Mouse (Mus musculus) ES-CJ7 (cell line): Measurements from ENCODE around the gene Man1c1.

Experiments used
- DNase-seq: peaks from one replicate; pipeline ENCODE4 v3.0.0; 2011; ENCODE audit warnings: low read depth, low spot score

The Man1c1 gene

DNA sequence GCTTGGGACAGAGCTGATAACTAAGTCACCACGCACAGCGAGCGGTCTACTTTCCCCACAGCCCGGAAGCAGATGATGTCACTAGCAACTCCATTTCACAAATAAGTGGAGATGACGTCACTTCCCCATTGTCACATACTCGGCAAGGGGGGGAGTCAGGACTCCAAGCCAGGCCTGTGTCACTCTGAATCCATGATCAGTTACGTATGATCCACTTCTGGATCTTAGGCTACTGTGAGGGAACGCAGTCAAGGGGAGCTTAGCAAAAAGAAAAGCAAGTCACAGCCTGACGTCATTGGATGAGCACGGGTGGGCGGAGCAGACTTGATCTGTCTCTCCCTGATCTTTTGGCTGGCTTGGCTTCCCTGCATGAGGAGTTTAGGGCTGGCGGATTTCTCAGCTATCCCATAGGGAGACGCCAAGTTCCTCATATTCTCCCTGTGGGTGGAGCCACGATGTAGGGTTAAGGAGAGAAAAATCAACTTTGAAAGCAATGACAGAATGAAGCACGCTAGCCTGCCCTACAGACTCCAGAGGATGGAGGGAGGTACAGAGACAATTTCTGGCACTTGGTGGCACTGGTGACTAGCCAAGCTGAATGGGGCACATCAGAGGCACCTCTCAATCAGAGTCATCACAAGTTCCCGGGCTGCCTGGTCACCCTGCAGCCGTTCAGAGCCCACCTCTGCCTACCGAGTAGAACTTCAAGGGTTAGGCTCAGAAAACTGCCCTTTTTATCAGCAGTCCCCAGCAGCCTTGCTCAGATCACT lies 155.7 kb downstream of the Man1c1 start:
- DNase-seq: no peak

DNA sequence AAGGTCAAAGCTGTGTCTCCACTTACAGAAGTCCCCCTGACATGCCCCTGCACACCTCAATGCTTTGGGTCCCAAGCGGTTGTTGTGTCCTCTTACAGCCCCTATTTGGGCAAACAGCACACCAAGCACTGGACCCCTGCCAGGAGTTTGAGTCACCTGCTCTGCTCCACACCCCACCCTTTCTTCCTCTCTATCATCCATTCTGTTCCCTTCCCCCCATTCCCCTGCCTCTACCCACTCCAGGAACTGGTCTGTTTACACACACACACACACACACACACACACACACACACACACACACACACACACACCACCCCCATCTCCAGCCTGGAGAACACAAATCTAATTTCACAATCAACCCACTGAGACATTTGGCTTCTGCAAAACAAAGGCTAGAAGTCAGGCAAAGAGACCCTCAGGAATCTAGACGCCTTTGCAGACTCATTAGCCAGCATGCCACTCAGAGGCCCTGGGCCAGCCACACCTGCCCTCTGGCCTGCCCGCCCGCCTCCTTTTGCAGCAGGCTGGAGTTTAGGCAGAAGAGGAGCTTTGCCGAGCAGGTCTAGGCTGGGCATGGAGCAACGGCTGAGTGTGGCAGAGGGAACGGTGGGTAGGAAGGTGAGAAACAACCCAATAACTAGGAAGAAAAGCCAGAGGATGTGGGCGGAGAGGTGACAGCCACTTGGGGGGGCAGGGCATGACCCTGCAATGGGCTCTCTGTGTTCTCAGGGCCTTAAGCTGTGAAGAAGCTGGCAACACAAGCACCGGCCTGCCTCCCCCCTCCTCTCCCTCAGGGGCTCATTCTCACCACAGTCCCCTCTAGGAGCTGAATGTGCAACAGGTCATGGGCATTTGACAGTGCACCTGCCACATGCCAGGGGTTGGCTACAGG lies 157.0 kb downstream of the Man1c1 start:
- no peak for DNase-seq

DNA sequence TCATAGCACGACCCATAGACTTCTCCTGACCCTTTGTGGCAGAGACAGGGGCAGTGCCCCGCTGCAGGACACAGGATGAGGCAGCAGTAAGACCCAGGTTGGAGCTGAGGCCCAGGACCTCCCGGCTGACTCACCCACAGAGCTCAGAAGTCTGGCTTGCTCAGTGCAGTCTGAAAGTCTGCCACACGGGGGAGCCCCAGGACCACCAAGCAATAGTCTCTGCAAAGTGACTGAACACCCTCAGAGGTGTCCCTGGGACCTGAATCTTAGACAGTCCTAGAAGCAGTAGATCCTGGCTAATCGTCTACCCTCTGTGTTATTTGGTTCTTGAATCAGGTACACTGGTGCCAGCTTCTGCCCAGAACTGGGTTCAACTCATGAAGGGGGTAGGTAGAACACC lies 160.8 kb downstream of the Man1c1 start:
- peak; percentile 83 for DNase-seq

DNA sequence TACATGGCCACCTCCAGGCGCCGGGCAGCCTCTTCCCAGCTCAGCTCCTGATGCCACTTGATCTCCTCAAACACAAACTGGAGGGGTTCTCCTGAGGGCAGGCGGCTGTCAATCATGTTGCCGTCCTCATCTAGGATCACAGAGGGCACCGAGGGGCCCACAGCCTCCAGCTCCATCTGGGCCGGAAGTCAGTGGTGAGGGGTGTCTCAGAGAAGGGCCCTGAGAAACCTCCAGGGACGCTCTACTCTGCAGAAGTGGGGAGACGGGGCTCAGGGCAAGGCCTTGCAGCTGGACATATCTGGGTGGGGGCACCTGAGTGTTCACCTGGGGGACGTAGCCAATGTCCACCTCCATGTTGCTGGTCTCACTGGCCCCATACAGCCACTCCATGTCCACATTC lies 161.4 kb downstream of the Man1c1 start:
- DNase-seq: no peak

DNA sequence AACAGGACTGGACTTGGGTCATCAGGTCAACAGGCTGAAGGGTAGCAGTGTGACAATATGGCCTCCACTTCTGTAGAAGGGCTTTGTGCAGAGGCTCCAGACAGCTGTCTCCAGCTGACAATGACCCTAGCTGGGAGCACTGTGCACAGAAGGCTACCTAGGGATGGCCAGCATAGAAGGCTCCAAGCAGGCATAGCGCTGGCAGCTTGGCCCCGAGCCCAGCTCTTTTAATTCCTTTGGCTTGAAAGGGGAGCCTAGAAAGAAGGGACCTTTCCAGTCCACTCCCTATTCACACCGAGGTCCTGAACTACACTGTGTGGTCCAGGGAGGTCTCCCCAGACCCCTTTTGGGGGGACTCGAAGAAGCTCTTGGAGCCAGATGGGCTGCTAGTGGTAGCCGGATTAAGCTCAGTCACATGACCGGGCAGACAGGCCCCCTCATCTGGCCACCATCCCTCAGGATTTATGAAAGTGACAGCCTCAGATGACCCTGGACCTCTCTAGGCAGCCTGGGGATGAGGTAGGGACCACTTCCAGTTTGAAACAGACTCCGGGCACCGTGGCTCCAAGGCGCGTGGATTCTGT lies 165.0 kb downstream of the Man1c1 start:
- DNase-seq: no peak

DNA sequence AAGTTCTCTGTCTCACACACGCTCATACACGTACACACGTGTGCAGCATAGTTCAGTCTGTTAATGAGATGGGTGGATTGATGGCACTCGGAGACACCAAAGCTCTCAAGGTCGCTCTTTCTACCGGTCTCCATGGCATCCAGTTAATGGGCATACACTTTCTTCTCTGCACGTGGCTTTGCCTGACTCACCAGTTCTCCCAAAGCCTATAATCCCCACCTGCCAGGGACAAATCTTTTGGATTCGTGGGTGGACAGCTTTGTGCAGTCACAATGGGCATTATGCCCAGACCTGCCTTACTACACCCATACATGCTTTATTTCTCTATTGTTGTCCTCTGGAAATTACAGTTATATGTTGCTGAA lies 168.3 kb downstream of the Man1c1 start:
- DNase-seq: no peak

DNA sequence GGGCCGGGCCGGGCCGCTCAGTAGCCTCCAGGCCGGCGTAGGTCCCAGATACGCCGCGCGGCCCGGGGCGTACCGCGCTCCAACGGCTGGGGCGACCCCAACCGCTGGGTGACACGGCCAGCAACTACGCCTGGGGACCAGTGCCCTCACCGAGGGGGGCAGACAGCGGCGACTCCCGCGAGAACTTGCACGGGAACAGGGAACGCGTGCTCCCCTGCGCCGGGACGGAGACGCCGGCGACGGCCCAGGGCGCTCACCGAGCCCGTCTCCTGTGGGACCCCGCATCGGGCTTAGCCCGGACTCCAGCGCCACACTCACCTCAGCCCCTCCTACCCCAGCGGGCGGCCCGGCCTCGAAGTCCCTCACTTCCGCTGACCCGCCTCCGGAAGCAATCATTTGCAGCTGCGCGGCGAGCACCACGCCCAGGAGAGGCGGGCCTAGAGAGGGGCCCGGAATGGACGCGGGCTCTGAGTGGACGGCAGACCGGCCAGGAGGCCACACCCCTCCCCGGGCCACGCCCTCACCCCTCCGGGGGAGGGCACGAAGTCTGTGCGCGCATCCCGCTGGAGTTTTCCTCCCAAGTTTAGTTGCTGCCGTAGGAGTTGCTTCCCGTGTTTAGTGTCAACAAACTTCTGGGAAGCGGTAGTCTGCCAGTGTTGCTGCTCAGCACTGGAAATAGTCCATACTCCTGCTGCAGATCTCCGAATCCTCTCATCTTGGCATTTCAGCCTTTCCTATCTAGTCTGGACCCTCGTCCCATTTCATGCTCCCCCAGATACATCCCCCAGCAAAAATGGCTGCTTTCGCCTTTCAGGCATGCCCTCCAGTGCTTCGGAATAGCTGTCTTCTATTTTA lies 168.9 kb downstream of the Man1c1 start, which contains the start of gene Mtfr1l:
TSS of gene Mtfr1l (minus strand) at position 456 of the 855 bp plus-strand sequence.
- peak; percentile 97 for DNase-seq

DNA sequence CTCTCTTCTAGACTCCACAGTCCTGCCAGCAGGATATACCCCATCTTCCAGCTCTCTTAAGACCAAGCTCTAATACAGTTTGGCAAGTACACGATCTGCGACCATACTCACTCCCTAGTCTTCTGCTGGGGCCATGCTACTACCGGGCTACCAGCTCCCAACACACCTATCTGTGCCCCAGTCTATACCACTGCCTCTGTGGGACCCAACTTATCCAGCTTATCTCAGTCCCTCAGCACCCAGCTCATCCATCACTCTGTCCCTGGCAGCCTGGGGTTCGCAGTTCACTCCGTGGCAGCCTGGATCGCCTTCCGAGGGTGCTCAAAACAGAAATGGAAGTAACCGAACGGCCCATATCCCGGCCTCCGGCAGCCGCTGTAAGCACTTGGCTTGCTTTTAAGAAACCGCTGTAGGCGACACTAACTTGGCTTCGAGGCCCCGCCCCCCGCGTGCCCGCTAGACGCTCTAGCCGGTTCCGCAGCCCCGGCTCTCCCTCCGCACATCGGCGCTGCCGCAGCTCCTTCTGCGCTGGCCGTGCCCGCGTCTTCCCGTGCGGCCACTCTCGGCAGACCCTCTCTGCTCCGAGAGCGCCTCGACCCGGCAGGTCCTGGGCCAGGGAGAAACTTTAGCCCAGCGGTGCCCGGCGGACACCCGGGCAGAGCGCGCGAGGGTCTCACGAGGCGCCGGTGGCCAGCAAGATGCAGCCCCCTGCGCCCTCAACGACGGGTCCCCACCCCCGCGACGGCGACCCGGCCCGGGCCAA lies 169.8 kb downstream of the Man1c1 start:
- DNase-seq: peak; percentile 49

DNA sequence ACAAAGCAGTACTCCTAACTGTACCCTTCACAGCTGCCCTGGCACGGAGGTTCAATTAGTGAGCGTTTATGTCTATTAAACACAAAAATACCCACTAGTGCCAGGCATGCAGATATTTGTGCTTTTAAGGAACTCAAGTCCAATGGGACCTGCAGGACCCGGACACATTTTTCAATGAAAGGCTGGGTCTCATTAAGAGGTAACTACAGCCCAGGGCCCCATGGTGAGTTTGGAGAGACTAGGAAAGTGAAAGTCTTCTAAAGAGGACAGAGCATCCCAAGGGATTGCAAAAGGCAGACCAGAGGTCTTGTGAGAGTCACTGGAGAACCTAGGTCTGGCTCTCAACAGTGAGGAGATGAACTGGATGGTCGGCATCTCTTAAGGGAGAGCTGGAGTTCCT lies 170.7 kb downstream of the Man1c1 start:
- no peak for DNase-seq

DNA sequence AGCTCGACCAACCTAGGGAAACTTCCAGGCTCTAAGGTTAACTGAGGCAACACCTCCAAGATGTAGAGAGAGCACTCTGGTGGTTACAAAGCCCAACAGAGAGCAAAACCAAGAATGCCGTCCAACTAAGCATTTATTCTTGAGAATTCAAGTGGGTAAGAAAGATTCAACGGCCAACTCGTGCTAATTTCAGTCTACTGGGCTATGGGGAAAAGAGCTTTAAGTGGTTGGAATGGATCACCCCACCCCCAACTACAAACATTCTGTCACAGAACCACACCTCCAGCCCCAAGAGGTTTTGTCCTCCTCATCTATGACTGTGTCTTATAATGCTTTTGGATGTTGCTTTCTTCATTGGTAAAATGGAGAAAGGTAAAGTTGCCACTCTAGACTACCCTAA lies 171.2 kb downstream of the Man1c1 start:
- no peak for DNase-seq

DNA sequence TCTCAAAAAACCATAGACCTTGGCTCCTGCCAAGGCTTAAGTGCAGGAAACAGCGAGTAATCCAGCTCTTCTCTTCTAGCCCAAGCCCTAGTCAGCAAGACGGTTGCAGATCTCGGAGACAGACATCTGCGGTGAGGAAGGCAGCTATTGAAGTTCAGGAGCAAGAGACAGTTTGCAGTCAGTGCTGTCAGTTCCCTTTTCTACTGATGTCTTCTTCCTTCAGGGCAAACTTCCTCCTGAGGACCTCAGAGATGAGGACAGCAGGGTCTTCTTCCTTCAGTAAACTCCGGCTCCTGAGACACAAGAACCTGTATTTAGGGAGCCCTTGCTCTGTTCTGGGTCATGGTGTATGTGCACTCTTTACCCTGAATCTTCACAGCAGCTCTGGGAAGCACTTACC lies 177.9 kb downstream of the Man1c1 start:
- DNase-seq: no peak

DNA sequence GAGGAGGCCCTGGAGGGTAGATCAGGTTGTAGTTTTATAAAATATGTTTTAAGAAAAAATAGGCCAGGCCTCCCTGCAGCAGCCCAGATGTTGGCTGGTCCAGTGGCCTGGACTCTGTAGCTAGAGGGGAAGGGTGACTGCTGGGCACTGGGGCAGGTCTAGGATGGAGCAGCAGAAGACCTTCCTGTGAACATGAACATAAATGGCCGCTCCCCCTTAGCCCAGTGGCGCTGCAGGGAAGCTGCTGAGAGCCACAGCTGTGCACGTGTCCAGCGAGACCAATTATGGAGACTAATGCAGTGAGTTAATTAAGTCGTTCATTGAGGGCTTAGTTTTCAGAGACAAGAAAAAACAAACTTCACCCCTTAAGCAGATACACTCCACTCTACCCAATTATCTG lies 178.3 kb downstream of the Man1c1 start:
- DNase-seq: no peak

DNA sequence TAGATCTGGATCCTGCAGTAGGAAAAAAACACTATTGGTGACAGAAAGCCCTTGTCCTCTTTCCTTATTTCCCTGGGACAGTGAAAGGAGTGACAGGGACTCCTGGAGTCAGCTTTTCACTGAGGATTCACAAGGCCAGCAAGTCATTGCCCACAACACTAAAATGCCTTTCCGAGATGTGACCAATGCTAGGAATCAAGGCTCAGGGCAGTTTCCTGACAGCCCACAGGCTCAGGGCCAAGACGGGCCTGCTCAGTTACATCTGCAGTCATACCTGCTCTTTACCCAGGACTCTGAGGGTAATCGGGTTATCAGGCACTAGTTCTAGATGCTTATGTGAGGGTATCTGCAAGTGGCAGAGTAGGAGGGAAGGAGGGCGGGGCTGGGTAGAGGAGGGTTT lies 180.6 kb downstream of the Man1c1 start:
- no peak for DNase-seq

DNA sequence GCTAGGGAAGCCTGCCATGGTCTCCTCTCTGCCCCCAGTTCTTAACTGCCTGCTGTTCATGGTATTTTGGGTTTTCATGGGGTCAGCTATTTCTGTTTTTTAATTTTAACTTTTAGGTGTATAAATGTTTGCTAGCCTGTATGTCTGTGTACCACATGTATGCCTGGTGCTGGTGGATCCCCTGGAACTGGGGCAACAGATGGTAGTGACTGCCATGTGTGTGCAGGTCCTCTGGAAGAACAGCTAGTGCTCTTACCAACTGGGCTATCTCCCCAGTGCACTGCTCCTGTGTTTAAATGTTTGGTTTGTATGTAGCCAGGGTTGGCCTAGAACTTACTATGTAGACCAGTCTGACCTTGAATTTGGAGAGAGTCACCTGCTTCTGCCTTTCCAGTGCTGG lies 184.8 kb downstream of the Man1c1 start:
- DNase-seq: no peak

DNA sequence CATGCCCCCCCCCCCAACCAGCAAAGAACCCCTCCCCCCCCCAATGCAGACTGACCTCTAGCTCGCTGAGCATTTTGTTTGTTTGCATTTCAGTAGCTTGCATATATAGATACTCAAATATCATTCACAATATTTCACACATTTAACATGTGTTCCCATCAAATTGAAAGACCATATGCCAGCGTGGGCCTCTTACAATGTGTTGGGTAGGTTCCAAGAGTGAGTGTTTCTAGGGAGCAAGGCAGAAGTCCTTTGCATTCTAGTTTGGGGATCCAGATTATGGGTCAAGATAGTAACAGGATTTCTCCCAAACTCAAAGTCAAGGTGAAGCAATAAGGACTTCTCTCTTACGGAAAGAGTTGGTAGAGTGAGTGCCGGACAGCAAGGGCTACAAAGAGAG lies 185.5 kb downstream of the Man1c1 start:
- no peak for DNase-seq

DNA sequence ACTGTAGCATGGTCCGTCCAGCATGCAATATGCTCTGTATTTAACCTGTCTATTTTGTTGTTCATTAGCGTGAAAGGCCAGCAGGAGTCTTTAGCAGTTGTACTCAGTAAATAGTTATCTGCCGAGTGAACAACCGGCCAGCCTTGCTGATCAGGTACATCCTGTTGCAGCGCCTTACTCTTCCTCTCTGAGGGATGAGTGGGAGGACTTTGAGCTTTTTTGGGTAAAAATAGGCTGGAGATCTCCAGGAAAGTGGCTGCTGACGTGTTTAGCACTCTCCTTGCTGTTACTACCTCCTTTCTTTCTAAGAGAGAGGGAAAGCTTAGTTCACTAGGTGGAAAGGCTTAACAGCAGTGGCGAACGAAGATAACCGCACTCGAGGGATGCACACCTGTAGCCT lies 186.4 kb downstream of the Man1c1 start:
- DNase-seq: no peak

DNA sequence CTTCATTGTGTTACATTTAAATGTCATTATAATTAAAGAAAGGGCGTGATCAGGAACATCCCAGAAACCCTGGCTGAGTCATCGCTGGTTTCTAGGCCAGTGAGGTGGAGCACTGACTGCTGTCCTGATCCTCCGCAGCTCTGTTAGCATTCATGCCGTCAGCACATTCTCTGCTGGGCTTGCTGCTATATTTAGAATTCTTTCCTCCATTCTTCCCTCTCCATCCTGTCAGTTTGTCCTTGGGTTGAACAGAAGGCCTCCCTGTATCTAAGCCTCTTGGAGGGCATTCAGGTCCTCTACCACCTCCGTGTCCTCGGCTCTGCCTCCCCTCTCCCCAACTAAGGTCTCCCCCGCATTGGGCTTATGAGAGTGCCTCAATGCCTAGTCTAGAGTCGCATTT lies 187.1 kb downstream of the Man1c1 start:
- no peak for DNase-seq

DNA sequence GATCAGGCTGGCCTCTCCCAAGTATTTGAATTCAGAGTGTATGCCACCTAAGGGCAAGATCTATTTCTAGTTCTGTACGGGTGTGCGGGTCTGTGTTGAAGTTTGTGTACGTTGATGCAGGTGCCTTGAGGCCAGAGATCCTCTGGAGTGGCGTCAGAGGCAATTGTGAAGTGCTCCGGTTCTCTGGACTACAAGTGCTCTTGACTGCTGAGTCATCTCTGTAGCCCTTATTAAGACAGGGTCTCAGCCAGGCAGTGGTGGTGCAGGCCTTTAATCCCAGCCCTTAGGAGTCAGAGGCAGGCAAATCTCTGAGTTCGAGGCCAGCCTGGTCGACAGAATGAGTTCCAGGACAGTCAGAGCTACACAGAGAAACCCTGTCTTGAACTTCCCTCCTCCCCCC lies 188.5 kb downstream of the Man1c1 start:
- DNase-seq: no peak

DNA sequence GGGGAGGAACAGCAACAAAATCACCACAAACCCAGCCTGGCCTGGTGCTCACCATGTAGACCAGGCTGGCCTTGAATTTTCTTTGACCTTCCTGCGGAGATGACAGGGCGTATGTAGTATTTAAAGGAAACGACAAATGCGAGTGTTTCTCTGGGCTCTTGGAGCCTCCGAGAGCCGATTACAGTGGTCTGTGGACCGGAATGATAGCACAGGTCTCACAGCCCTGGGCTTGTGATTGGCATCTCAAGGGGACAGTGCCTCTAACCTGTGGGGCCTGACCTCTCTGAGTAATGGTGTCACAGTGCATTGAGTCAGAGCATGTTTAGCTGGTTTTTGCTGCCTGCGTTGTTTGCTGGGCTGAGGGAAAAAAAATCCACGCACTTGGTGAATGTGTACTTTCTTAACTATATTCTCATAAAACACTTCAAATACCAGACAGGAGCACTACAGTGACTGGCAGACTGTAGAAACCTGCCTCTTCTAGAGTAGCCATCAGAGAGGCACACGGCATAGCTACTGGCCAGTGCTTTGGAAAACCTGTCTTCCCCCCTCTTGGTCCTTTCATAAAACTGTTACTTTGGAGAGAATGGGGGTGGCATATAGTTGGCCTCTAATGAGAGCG lies 189.7 kb downstream of the Man1c1 start:
- no peak for DNase-seq

DNA sequence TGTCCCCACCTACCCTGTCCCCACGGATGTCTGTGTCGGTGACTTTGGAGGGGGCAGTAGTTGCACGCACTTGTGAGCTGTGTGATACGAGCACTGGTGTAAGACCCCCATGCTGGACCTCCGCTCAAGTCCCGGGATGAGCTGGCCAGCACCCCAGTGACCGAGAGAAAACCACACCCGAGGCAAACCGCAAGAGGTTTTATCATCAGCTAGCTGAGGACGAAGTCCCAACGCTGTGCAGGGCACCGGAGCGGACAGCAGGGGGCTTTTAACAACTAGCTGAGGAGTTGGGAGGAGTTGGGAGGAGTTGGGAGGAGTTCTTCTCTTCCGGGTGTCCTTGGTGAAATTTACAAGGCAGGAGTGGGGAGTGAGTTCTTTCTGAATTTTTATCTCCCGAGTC lies 191.3 kb downstream of the Man1c1 start:
- no peak for DNase-seq
